Mouse (Mus musculus) liver, postnatal 0 days (tissue): ENCODE measurements around the gene Cradd. TPM values are rescaled to one million over a fixed set of nuclear protein-coding genes. Genes with fewer than 3 reads are reported as not detected.

Experiments
- ATAC-seq: fragments of 200-750 bp; cut with Nextera tagmentation; 2 replicates; pipeline ENCODE4 v1.8.0; 2017; ENCODE audit warnings: mild to moderate bottlenecking, moderate library complexity
- DNase-seq: peaks from one replicate; pipeline ENCODE4 v3.0.0-alpha.2; 2016
- H3K27ac ChIP-seq: fragments of 300-500 bp; sonication (generic); 2 replicates; pipeline ENCODE4 v1.5.1; 2014; ENCODE audit warnings: antibody characterized with exemption, moderate library complexity, mild to moderate bottlenecking, low read depth
- H3K27me3 ChIP-seq: fragments of 300-500 bp; sonication (generic); 2 replicates; pipeline ENCODE4 v1.6.1; 2014; ENCODE audit warnings: low read length, control low read depth, mixed read lengths; ENCODE audit not compliant: insufficient read depth
- H3K36me3 ChIP-seq: fragments of 300-500 bp; sonication (generic); replicated peaks from 2 replicates; pipeline ENCODE4 v1.6.1; 2014; ENCODE audit warnings: mild to moderate bottlenecking, control low read depth, low read length, moderate library complexity, mixed read lengths; ENCODE audit not compliant: insufficient read depth
- H3K4me1 ChIP-seq: fragments of 300-500 bp; sonication (generic); 2 replicates; pipeline ENCODE4 v1.6.1; 2014; ENCODE audit warnings: antibody characterized with exemption, mild to moderate bottlenecking, control low read depth; ENCODE audit not compliant: insufficient read depth
- H3K4me2 ChIP-seq: fragments of 300-500 bp; sonication (generic); 2 replicates; pipeline ENCODE4 v1.6.1; 2014; ENCODE audit warnings: low read depth, mild to moderate bottlenecking, low read length, moderate library complexity, mixed read lengths
- H3K4me3 ChIP-seq: fragments of 300-500 bp; sonication (generic); 2 replicates; pipeline ENCODE4 v1.5.1; 2014; ENCODE audit warnings: low read depth, low read length
- H3K9ac ChIP-seq: fragments of 300-500 bp; sonication (generic); replicated peaks from 2 replicates; pipeline ENCODE4 v1.6.1; 2014; ENCODE audit warnings: mild to moderate bottlenecking, moderate library complexity
- H3K9me3 ChIP-seq: fragments of 300-500 bp; sonication (generic); 2 replicates; pipeline ENCODE4 v1.6.1; 2016; ENCODE audit warnings: mild to moderate bottlenecking, control low read depth, low read length, mixed read lengths
- CTCF ChIP-seq: sonication (generic); IDR thresholded peaks from 2 replicates; pipeline ENCODE4 v1.5.1; 2016; ENCODE audit warnings: antibody characterized with exemption, low read depth
- EP300 ChIP-seq: IDR thresholded peaks from 2 replicates; pipeline ENCODE4 v1.6.1; 2016; ENCODE audit warnings: antibody characterized with exemption, low read depth, mild to moderate bottlenecking
- WGBS: fragments of 180-500 bp; shearing (Covaris S2); extraction: QIAGEN DNeasy Blood & Tissue Kit; methylation state at CpG from one replicate; pipeline ENCODE4 v1.1.7; 2014; ENCODE audit not compliant: insufficient replicate concordance; 5-methylcytosine and 5-hydroxymethylcytosine counted together
- polyA plus RNA-seq: library from polyadenylated mRNA; unstranded; fragments of >200 nt; fragmentation: Nextera tagmentation; extraction: Ambion mirVana; gene quantifications from 2 replicates; pipeline ENCODE4 v1.2.1, GENCODE M21; 2015

Cradd gene
- polyA plus RNA-seq, 1 experiment from 2014 or later: 6.5 TPM

GRCm38 (mm10) chr10:95210167-95210566 lies 113.8 kb downstream of the Cradd start:
- TF ChIP-seq CTCF (no peak), EP300 (no peak)
- WGBS: 76% methylated on average over 4 of the region's 4 CpGs
- H3K4me1 ChIP-seq: no peaks in the 10 kb centered on the region
- no peaks in the 10 kb centered on the region for H3K36me3 ChIP-seq
- DNase-seq: no peak
- H3K9me3 ChIP-seq: no peaks in the 10 kb centered on the region
- 0 out of 2 replicates have a peak, but pooled peaks have one; percentile 29 for ATAC-seq
- H3K27ac ChIP-seq: no peak overlapping the region
- no peak overlapping the region for H3K9ac ChIP-seq
- no peaks in the 10 kb centered on the region for H3K27me3 ChIP-seq
- no peak overlapping the region for H3K4me2 ChIP-seq
- H3K4me3 ChIP-seq: no peak overlapping the region

- H3K9ac ChIP-seq: no peak overlapping the region
- no peaks in the 10 kb centered on the region for H3K9me3 ChIP-seq
- 79% methylated on average over 8 of the region's 8 CpGs for WGBS
- H3K27me3 ChIP-seq: no peaks in the 10 kb centered on the region
- no peak overlapping the region for H3K27ac ChIP-seq
- H3K4me3 ChIP-seq: no peak overlapping the region
- no peak for DNase-seq
- H3K36me3 ChIP-seq: no peaks in the 10 kb centered on the region
- H3K4me1 ChIP-seq: no peaks in the 10 kb centered on the region
- no peak for ATAC-seq
- H3K4me2 ChIP-seq: no peak overlapping the region
- TF ChIP-seq EP300: no peak
Measured at GRCm38 (mm10) chr10:95207423-95207822, 116.5 kb downstream of the Cradd start.

GRCm38 (mm10) chr10:95201514-95201913 lies 122.4 kb downstream of the Cradd start:
- ATAC-seq: no peak
- no peak overlapping the region for H3K9ac ChIP-seq
- no peak overlapping the region for H3K4me2 ChIP-seq
- H3K36me3 ChIP-seq: no peaks in the 10 kb centered on the region
- H3K4me3 ChIP-seq: no peak overlapping the region
- DNase-seq: no peak
- no peak for TF ChIP-seq EP300
- no peak for TF ChIP-seq CTCF
- H3K27me3 ChIP-seq: no peaks in the 10 kb centered on the region
- H3K9me3 ChIP-seq: no peaks in the 10 kb centered on the region
- no peak overlapping the region for H3K27ac ChIP-seq
- H3K4me1 ChIP-seq: peaks cover under 1% of the 10 kb centered on the region; the same call in 1 of the 2 replicates
- 69% methylated on average over 8 of the region's 8 CpGs for WGBS

GRCm38 (mm10) chr10:95200323-95200722 lies 123.6 kb downstream of the Cradd start:
- H3K4me1 ChIP-seq: peaks cover 8% of the 10 kb centered on the region; the same call in 1 of the 2 replicates
- no peaks in the 10 kb centered on the region for H3K36me3 ChIP-seq
- H3K4me2 ChIP-seq: no peak overlapping the region
- no peak for DNase-seq
- no peak overlapping the region for H3K4me3 ChIP-seq
- H3K9me3 ChIP-seq: no peaks in the 10 kb centered on the region
- no peak overlapping the region for H3K9ac ChIP-seq
- 0 out of 2 replicates have a peak overlapping the region, but pooled peaks have one; percentile 18 for H3K27ac ChIP-seq
- WGBS: 79% methylated on average over 7 of the region's 7 CpGs
- ATAC-seq: no peak
- H3K27me3 ChIP-seq: no peaks in the 10 kb centered on the region
- TF ChIP-seq EP300 (no peak), CTCF (no peak)

- WGBS: 72% methylated on average over 11 of the region's 11 CpGs
- DNase-seq: no peak
Measured at GRCm38 (mm10) chr10:95199541-95200269, 124.2 kb downstream of the Cradd start.

GRCm38 (mm10) chr10:95197377-95197776 lies 126.6 kb downstream of the Cradd start:
- no peaks in the 10 kb centered on the region for H3K27me3 ChIP-seq
- no peak for TF ChIP-seq CTCF
- TF ChIP-seq EP300: no peak
- no peaks in the 10 kb centered on the region for H3K36me3 ChIP-seq
- 77% methylated on average over 8 of the region's 8 CpGs for WGBS
- no peak for DNase-seq
- H3K4me3 ChIP-seq: no peak overlapping the region
- ATAC-seq: no peak
- H3K27ac ChIP-seq: 0 out of 2 replicates have a peak overlapping the region, but pooled peaks have one; percentile 11
- H3K4me2 ChIP-seq: no peak overlapping the region
- peaks cover 18% of the 10 kb centered on the region; the same call in 1 of the 2 replicates for H3K4me1 ChIP-seq
- H3K9ac ChIP-seq: no peak overlapping the region
- no peaks in the 10 kb centered on the region for H3K9me3 ChIP-seq

More at GRCm38 (mm10) chr10:95199541-95200269, 124.2 kb downstream of the Cradd start:
- no peak overlapping the region for H3K4me2 ChIP-seq
- TF ChIP-seq CTCF: no peak
- peak; percentile 40; the same call in 1 of the 2 replicates for TF ChIP-seq EP300
- ATAC-seq: no peak
- H3K4me3 ChIP-seq: no peak overlapping the region
- no peak overlapping the region for H3K27ac ChIP-seq
- H3K4me1 ChIP-seq: peaks cover 13% of the 10 kb centered on the region; the same call in 1 of the 2 replicates
- H3K9ac ChIP-seq: no peak overlapping the region
- no peaks in the 10 kb centered on the region for H3K27me3 ChIP-seq
- no peaks in the 10 kb centered on the region for H3K9me3 ChIP-seq
- no peaks in the 10 kb centered on the region for H3K36me3 ChIP-seq
